Mouse (Mus musculus): ENCODE data around the gene Lrmp. TPM values are rescaled to one million over a fixed set of nuclear protein-coding genes. Genes with fewer than 3 reads are reported as not detected.
A peak's percentile ranks its signal among the peaks of the same experiment; 100 is the strongest.

Gene Lrmp
- polyA plus RNA-seq, 1 experiment from 2014 or later: 31.4 TPM

DNA sequence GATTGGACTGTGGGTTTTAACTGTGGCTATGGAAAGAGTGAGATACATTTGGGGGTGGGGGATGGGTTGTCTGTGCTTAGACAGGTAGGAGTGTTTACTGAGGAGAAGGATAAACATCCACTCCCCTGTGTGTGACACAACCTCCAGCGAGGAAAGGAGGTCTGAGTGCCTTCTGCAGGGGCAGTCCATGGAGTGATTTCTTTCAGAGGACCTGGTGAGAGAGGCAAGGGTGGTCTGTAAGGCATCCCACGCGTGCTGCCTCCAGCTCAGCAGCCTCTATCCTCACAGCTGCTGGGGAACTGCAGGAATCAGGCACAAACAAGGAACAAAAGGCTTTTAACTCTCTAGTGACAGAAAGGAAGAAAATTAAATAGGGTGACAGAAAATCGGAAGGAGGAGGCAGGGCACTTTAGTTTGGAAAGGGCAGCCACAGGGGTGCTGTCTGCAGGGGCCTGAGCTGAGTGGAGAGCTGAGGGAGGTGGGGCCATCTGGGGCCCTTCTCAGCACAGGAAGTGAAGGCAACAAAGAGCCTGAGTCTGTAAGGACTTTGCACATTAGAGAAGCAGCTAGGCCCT lies 732 bp downstream of the Lrmp start:
- ATAC-seq (ENCODE audit: insufficient read depth, low FRiP score): peak; percentile 65; the same call in 1 of the 2 replicates
- WGBS: 14% methylated on average over 4 of the region's 4 CpGs
- H3K9ac ChIP-seq (ENCODE audit: low read length): peak overlapping the region; percentile 54

GRCm38 (mm10) chr6:145120086-145120485 lies 4.6 kb downstream of the Lrmp start:
- Histone ChIP-seq H3K4me1 (ENCODE audit: control insufficient read depth, insufficient read depth, low read length) (peaks cover 21% of the 10 kb centered on the region), H3K4me2 (ENCODE audit: low read depth, low read length) (no peak overlapping the region), H3K9me3 (replicated peaks; ENCODE audit: control insufficient read depth, low read length) (no peaks in the 10 kb centered on the region), H3K27me3 (ENCODE audit: control insufficient read depth, insufficient read depth, low read length) (no peaks in the 10 kb centered on the region), H3K9ac (ENCODE audit: low read length) (no peak overlapping the region), H3K27ac (ENCODE audit: low read length) (no peak overlapping the region), H3K36me3 (ENCODE audit: control insufficient read depth, insufficient read depth, low read length) (no peaks in the 10 kb centered on the region), H3K4me3 (replicated peaks; ENCODE audit: low read length) (no peak overlapping the region)
- no peak for ATAC-seq (ENCODE audit: insufficient read depth, low FRiP score)
- 67% methylated on average over 2 of the region's 2 CpGs for WGBS

More for the DNA sequence above, 732 bp downstream of the Lrmp start:
- H3K27ac ChIP-seq (ENCODE audit: low read length): no peak overlapping the region
- H3K4me2 ChIP-seq (ENCODE audit: low read depth, low read length): no peak overlapping the region
- H3K27me3 ChIP-seq (ENCODE audit: control insufficient read depth, insufficient read depth, low read length): no peaks in the 10 kb centered on the region
- H3K4me3 ChIP-seq (replicated peaks; ENCODE audit: low read length): no peak overlapping the region
- H3K4me1 ChIP-seq (ENCODE audit: control insufficient read depth, insufficient read depth, low read length): peaks cover 17% of the 10 kb centered on the region
- no peaks in the 10 kb centered on the region for H3K36me3 ChIP-seq (ENCODE audit: control insufficient read depth, insufficient read depth, low read length)
- H3K9me3 ChIP-seq (replicated peaks; ENCODE audit: control insufficient read depth, low read length): no peaks in the 10 kb centered on the region

GRCm38 (mm10) chr6:145120787-145121589 lies 5.5 kb downstream of the Lrmp start:
- Histone ChIP-seq H3K4me3 (replicated peaks; ENCODE audit: low read length) (no peak overlapping the region), H3K27me3 (ENCODE audit: control insufficient read depth, insufficient read depth, low read length) (no peaks in the 10 kb centered on the region), H3K9ac (ENCODE audit: low read length) (no peak overlapping the region), H3K4me1 (ENCODE audit: control insufficient read depth, insufficient read depth, low read length) (peaks cover 20% of the 10 kb centered on the region), H3K27ac (ENCODE audit: low read length) (peak overlapping the region; percentile 40), H3K4me2 (ENCODE audit: low read depth, low read length) (peak overlapping the region; percentile 22), H3K9me3 (replicated peaks; ENCODE audit: control insufficient read depth, low read length) (no peaks in the 10 kb centered on the region), H3K36me3 (ENCODE audit: control insufficient read depth, insufficient read depth, low read length) (no peaks in the 10 kb centered on the region)
- 0 out of 2 replicates have a peak, but pooled peaks have one; percentile 22 for ATAC-seq (ENCODE audit: insufficient read depth, low FRiP score)
- WGBS: 40% methylated on average over 18 of the region's 18 CpGs

GRCm38 (mm10) chr6:145121590-145122420 lies 6.4 kb downstream of the Lrmp start:
- Histone ChIP-seq H3K4me3 (replicated peaks; ENCODE audit: low read length) (peak overlapping the region; percentile 20; the same call in 1 of the 2 replicates), H3K36me3 (ENCODE audit: control insufficient read depth, insufficient read depth, low read length) (no peaks in the 10 kb centered on the region), H3K4me2 (ENCODE audit: low read depth, low read length) (peak overlapping the region; percentile 22; the same call in 1 of the 2 replicates), H3K27ac (ENCODE audit: low read length) (peak overlapping the region; percentile 40), H3K9me3 (replicated peaks; ENCODE audit: control insufficient read depth, low read length) (no peaks in the 10 kb centered on the region), H3K4me1 (ENCODE audit: control insufficient read depth, insufficient read depth, low read length) (peaks cover 12% of the 10 kb centered on the region), H3K9ac (ENCODE audit: low read length) (peak overlapping the region; percentile 40; the same call in 1 of the 2 replicates), H3K27me3 (ENCODE audit: control insufficient read depth, insufficient read depth, low read length) (no peaks in the 10 kb centered on the region)
- 58% methylated on average over 21 of the region's 21 CpGs for WGBS
- no peak for ATAC-seq (ENCODE audit: insufficient read depth, low FRiP score)

GRCm38 (mm10) chr6:145122423-145123059 lies 7.1 kb downstream of the Lrmp start:
- H3K4me2 ChIP-seq (ENCODE audit: low read depth, low read length): no peak overlapping the region
- H3K9ac ChIP-seq (ENCODE audit: low read length): no peak overlapping the region
- ATAC-seq (ENCODE audit: insufficient read depth, low FRiP score): no peak
- H3K4me1 ChIP-seq (ENCODE audit: control insufficient read depth, insufficient read depth, low read length): peaks cover 12% of the 10 kb centered on the region
- no peak overlapping the region for H3K27ac ChIP-seq (ENCODE audit: low read length)
- peak overlapping the region; percentile 20; the same call in 1 of the 2 replicates for H3K4me3 ChIP-seq (replicated peaks; ENCODE audit: low read length)
- no peaks in the 10 kb centered on the region for H3K9me3 ChIP-seq (replicated peaks; ENCODE audit: control insufficient read depth, low read length)
- no peaks in the 10 kb centered on the region for H3K36me3 ChIP-seq (ENCODE audit: control insufficient read depth, insufficient read depth, low read length)
- 43% methylated on average over 8 of the region's 8 CpGs for WGBS
- H3K27me3 ChIP-seq (ENCODE audit: control insufficient read depth, insufficient read depth, low read length): no peaks in the 10 kb centered on the region

DNA sequence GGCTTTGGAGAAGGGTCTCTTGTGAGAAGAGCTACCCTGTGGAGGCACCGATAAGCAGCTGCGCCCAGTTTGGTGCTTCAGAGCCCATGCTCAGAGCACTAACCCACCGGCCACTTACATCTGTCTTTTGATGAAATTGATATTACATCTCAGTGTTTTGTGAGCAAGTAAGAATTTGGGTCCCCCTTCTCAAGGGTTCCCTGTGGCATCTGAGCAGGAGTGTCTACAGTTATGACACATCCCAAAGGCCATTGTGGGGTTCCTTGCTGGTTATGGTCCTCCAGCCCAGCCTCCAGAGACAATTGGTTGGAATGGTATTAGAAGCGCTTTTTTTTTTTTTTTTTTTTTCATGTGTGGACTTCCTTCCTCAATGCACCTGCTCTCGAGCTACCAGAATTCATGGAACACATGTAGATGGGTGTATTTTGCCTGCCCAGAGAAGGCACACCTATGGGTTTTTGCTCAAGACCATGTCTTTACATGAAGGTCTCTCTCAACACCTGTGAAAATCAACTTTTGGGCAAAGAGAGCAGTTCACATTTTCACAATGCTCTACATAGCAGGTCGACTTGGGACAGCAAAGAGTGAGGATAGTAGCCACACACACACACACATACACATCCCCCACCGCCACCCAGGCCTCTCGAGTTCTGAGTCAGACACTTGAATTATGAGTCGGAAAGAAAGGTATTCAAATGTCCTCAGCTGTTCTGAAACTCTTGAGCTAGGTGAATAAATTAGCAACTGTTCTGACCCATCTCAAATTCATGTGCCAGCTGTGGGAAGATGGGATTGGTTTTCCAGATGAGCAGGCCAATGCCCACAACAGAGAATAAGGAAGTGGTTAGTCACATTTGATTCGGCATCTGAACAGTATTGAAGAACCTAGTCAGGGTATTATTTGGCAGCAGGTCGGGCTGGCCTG lies 7.9 kb downstream of the Lrmp start:
- no peaks in the 10 kb centered on the region for H3K9me3 ChIP-seq (replicated peaks; ENCODE audit: control insufficient read depth, low read length)
- WGBS: 72% methylated on average over 11 of the region's 11 CpGs
- no peak overlapping the region for H3K9ac ChIP-seq (ENCODE audit: low read length)
- ATAC-seq (ENCODE audit: insufficient read depth, low FRiP score): no peak
- H3K4me3 ChIP-seq (replicated peaks; ENCODE audit: low read length): no peak overlapping the region
- H3K27me3 ChIP-seq (ENCODE audit: control insufficient read depth, insufficient read depth, low read length): no peaks in the 10 kb centered on the region
- peaks cover 12% of the 10 kb centered on the region for H3K4me1 ChIP-seq (ENCODE audit: control insufficient read depth, insufficient read depth, low read length)
- H3K27ac ChIP-seq (ENCODE audit: low read length): no peak overlapping the region
- H3K4me2 ChIP-seq (ENCODE audit: low read depth, low read length): no peak overlapping the region
- H3K36me3 ChIP-seq (ENCODE audit: control insufficient read depth, insufficient read depth, low read length): no peaks in the 10 kb centered on the region

DNA sequence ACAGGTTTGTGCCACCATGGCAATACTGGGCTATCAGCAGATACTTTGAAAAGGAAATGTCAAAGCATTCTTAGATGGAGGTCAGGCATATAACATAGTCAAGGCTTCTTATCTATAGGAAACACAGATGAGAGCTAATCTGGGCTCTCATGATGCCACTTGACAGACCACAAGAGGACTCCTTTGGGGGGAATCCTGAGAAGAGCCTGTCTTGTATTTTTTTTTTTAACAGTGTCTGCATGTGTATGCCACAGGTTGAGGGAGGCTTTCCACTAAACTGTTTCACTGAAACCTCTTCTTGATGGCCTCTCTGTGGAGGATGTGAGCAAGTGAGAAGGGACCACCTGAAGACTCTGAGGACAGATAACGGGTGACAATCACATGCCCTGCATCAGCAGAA lies 9.2 kb downstream of the Lrmp start:
- no peak overlapping the region for H3K27ac ChIP-seq (ENCODE audit: low read length)
- H3K4me2 ChIP-seq (ENCODE audit: low read depth, low read length): no peak overlapping the region
- H3K9ac ChIP-seq (ENCODE audit: low read length): no peak overlapping the region
- ATAC-seq (ENCODE audit: insufficient read depth, low FRiP score): no peak
- H3K27me3 ChIP-seq (ENCODE audit: control insufficient read depth, insufficient read depth, low read length): no peaks in the 10 kb centered on the region
- H3K4me3 ChIP-seq (replicated peaks; ENCODE audit: low read length): no peak overlapping the region
- WGBS: 74% methylated on average over 1 of the region's 1 CpGs
- no peaks in the 10 kb centered on the region for H3K36me3 ChIP-seq (ENCODE audit: control insufficient read depth, insufficient read depth, low read length)
- H3K4me1 ChIP-seq (ENCODE audit: control insufficient read depth, insufficient read depth, low read length): peaks cover 12% of the 10 kb centered on the region
- H3K9me3 ChIP-seq (replicated peaks; ENCODE audit: control insufficient read depth, low read length): no peaks in the 10 kb centered on the region

- Histone ChIP-seq H3K27ac (ENCODE audit: low read length) (no peak overlapping the region), H3K9ac (ENCODE audit: low read length) (no peak overlapping the region), H3K27me3 (ENCODE audit: control insufficient read depth, insufficient read depth, low read length) (no peaks in the 10 kb centered on the region), H3K4me1 (ENCODE audit: control insufficient read depth, insufficient read depth, low read length) (peaks cover 9% of the 10 kb centered on the region), H3K36me3 (ENCODE audit: control insufficient read depth, insufficient read depth, low read length) (no peaks in the 10 kb centered on the region), H3K4me3 (replicated peaks; ENCODE audit: low read length) (no peak overlapping the region), H3K4me2 (ENCODE audit: low read depth, low read length) (no peak overlapping the region), H3K9me3 (replicated peaks; ENCODE audit: control insufficient read depth, low read length) (no peaks in the 10 kb centered on the region)
- no peak for ATAC-seq (ENCODE audit: insufficient read depth, low FRiP score)
- WGBS: 58% methylated on average over 7 of the region's 7 CpGs
Measured at GRCm38 (mm10) chr6:145125591-145126113, 10.2 kb downstream of the Lrmp start.
